Mouse (Mus musculus) forebrain, embryonic 14.5 days (tissue): ENCODE results near the gene Rassf6. TPM values are rescaled to one million over a fixed set of nuclear protein-coding genes. Genes with fewer than 3 reads are reported as not detected.
A peak's percentile ranks its signal among the peaks of the same experiment; 100 is the strongest.

Source experiments
- ATAC-seq: fragments of 200-750 bp; cut with Nextera tagmentation; 2 replicates; pipeline ENCODE4 v1.8.0; 2017; ENCODE audit warnings: mild to moderate bottlenecking, moderate library complexity
- DNase-seq: peaks from one replicate; pipeline ENCODE4 v3.0.0-alpha.2; 2015; ENCODE audit warnings: low spot score
- H3K27ac ChIP-seq: fragments of 300-500 bp; sonication (generic); 2 replicates; pipeline ENCODE4 v1.5.1; 2014; ENCODE audit warnings: low read depth, mild to moderate bottlenecking, control low read depth, low read length, moderate library complexity
- H3K27me3 ChIP-seq: fragments of 300-500 bp; sonication (generic); replicated peaks from 2 replicates; pipeline ENCODE4 v1.6.1; 2014; ENCODE audit warnings: low read length, control low read depth, mixed read lengths; ENCODE audit not compliant: control insufficient read depth, insufficient read depth
- H3K36me3 ChIP-seq: fragments of 300-500 bp; sonication (generic); 2 replicates; pipeline ENCODE4 v1.6.1; 2014; ENCODE audit warnings: low read length, control low read depth; ENCODE audit not compliant: control insufficient read depth, insufficient read depth
- H3K4me1 ChIP-seq: fragments of 300-500 bp; sonication (generic); 2 replicates; pipeline ENCODE4 v1.6.1; 2014; ENCODE audit warnings: antibody characterized with exemption, low read length, control low read depth; ENCODE audit not compliant: control insufficient read depth, insufficient read depth
- H3K4me2 ChIP-seq: fragments of 300-500 bp; sonication (generic); 2 replicates; pipeline ENCODE4 v1.6.1; 2014; ENCODE audit warnings: mild to moderate bottlenecking, control low read depth, low read length
- H3K4me3 ChIP-seq: fragments of 300-500 bp; sonication (generic); 2 replicates; pipeline ENCODE4 v1.5.1; 2014; ENCODE audit warnings: low read depth, low read length, control low read depth
- H3K9ac ChIP-seq: fragments of 300-500 bp; sonication (generic); 2 replicates; pipeline ENCODE4 v1.6.1; 2014; ENCODE audit warnings: mild to moderate bottlenecking, low read length, control low read depth, moderate library complexity
- H3K9me3 ChIP-seq: fragments of 300-500 bp; sonication (generic); replicated peaks from 2 replicates; pipeline ENCODE4 v1.6.1; 2016; ENCODE audit warnings: low read length, control low read depth, mixed read lengths; ENCODE audit not compliant: control insufficient read depth
- WGBS: fragments of 180-500 bp; shearing (Covaris S2); extraction: QIAGEN DNeasy Blood & Tissue Kit; methylation state at CpG from one replicate; pipeline ENCODE4 v1.1.7; 2014; 5-methylcytosine and 5-hydroxymethylcytosine counted together
- polyA plus RNA-seq: library from polyadenylated mRNA; unstranded; fragments of >200 nt; fragmentation: Nextera tagmentation; extraction: Ambion mirVana; gene quantifications from 2 replicates; pipeline ENCODE4 v1.2.1, GENCODE M21; 2014

The Rassf6 gene
- polyA plus RNA-seq = 0.74 and 1.1 TPM in 2 replicates

DNA sequence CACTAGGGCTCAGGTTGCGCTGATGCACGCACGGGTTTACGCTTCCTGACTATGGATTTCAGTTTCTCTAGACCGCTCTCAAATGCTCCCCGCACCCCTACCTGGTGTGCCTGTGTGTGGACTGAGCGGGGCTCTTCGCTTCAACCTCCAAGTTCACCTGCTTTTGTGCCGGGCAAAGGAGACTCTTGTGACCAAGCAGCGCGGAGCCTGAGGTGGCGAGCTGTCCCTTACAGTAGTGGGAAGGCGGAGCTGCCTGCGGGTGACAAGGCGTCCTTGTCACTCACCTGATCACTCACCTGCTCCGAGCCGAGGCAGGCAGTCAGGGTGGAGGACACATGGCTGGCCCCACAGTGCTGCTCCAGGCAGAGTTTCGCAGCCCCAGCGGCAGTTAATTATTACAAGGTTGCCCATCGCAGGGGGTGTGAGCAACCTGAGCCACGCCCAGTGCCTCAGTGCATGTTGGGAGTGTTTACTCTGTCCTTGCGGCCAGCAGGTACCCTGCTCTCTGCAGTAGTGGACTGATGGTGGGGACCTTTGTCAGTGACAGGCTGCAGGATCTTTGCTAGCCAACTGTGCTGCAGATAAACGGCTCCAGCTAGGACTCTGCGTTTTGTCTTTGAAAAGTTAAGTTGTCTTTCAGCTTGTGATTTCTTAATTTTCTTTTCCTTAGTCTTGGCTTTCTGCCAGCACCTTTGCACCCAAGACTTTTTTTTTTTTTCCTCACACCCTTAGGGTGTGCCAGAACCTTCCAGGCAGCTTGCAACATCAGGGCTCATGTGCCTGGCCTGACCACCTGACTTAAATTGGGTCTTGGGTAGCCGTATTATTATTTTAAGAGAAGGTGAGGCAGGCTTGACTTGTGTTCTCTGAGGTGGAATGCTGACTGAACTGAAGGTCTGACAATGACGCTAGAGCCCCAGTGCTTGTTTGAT, at the start of gene Rassf6:
Gene Rassf6, minus strand, starts transcription at position 372 of the 932 bp plus-strand sequence.
- no peaks in the 10 kb centered on the region for H3K9me3 ChIP-seq
- peak within 1 kb of the TSS; percentile 33 for H3K4me3 ChIP-seq
- 10% methylated on average over 26 of the region's 26 CpGs for WGBS
- peak within 1 kb of the TSS; percentile 48 for H3K9ac ChIP-seq
- peak within 1 kb of the TSS; percentile 66 for H3K4me2 ChIP-seq
- H3K36me3 ChIP-seq = no peaks in the 10 kb centered on the region
- peaks cover 8% of the 10 kb centered on the region for H3K4me1 ChIP-seq
- peak; percentile 55 for ATAC-seq
- DNase-seq = no peak
- H3K27ac ChIP-seq = no peak within 1 kb of the TSS
- H3K27me3 ChIP-seq = no peaks in the 10 kb centered on the region

DNA sequence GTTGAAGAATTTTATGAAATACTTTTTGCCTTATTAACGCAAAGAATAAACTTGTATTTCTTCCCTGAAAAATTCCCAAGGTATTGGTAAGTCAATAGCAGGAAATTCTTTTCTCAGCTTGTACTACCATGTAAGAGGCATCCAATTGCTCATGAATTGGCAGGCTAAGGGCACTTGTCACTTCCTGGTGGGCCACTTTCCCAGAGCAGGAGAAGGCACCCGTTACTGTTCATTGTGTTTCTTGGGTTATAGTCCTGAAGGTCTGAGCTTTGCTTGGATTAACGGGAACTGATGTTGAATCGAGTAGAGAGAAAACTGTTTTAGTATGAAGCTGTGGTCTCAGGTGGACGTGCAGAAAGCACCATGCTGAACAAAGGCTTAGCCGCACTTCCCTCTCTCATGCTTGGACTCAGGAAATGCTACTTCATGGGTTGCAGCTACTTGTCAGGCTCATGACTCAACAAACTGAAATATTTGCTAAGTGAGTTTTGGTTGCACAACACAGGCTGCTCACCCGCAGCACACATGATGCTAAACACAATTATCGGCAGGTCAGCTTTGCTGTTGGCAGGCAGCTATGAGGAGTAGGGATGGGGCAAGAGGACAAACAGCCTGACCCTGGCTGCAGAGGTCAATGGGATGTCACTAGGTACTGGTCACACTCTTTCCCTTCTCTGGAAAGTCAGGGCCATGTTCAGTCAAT, 49.1 kb upstream of the Rassf6 start:
- WGBS = 91% methylated on average over 8 of the region's 8 CpGs
- H3K9ac ChIP-seq = no peak overlapping the region
- no peak overlapping the region for H3K27ac ChIP-seq
- ATAC-seq (no peak), DNase-seq (no peak)
- no peaks in the 10 kb centered on the region for H3K4me1 ChIP-seq
- H3K4me2 ChIP-seq = no peak overlapping the region
- H3K9me3 ChIP-seq = no peaks in the 10 kb centered on the region
- no peaks in the 10 kb centered on the region for H3K36me3 ChIP-seq
- no peak overlapping the region for H3K4me3 ChIP-seq
- no peaks in the 10 kb centered on the region for H3K27me3 ChIP-seq

DNA sequence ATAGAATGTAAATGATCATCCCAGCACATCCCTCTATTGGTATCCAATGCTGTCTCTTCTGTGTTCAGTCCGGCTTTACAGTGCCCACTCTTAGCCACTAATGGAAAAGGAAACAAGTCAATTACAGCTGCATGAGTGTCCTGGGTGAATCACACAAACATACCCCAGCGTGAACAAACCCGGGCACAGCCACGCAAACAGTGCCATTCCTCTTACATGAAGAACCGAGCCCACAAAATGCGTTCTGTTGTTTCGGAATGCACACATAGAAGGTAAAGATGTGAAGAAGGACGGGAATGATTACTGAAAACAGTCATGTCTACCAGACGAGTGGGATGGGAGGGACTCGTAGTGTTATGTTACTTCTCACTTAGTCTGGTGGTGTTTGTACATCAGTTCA, 47.5 kb upstream of the Rassf6 start:
- no peak overlapping the region for H3K27ac ChIP-seq
- no peaks in the 10 kb centered on the region for H3K27me3 ChIP-seq
- ATAC-seq (no peak), DNase-seq (no peak)
- WGBS = 94% methylated on average over 10 of the region's 10 CpGs
- H3K9me3 ChIP-seq = no peaks in the 10 kb centered on the region
- no peak overlapping the region for H3K4me2 ChIP-seq
- no peaks in the 10 kb centered on the region for H3K4me1 ChIP-seq
- no peaks in the 10 kb centered on the region for H3K36me3 ChIP-seq
- H3K4me3 ChIP-seq = no peak overlapping the region
- H3K9ac ChIP-seq = no peak overlapping the region

DNA sequence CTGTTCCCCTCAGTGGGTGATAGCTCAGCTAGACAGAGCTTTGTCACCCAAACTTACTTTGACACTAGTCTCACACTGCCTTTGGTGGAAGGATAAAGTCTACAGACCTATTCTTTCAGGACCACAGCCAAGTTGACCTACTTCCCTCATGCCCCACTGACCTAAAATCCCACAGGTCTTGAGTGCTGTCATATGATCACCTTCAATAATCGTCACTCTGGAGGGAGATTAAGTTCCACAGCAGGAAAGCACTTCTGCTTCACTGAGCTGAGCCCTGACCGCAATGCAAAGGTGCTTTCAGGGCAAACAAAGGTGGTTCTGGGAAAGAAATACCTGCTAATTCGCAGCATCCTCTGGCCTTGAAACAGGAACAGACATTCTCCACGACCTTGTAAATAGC, 44.5 kb upstream of the Rassf6 start:
- Histone ChIP-seq H3K36me3 (no peaks in the 10 kb centered on the region), H3K27ac (no peak overlapping the region), H3K27me3 (no peaks in the 10 kb centered on the region), H3K4me1 (no peaks in the 10 kb centered on the region), H3K4me2 (no peak overlapping the region), H3K9ac (no peak overlapping the region), H3K9me3 (no peaks in the 10 kb centered on the region), H3K4me3 (no peak overlapping the region)
- 37% methylated on average over 4 of the region's 4 CpGs for WGBS
- ATAC-seq (no peak), DNase-seq (no peak)

DNA sequence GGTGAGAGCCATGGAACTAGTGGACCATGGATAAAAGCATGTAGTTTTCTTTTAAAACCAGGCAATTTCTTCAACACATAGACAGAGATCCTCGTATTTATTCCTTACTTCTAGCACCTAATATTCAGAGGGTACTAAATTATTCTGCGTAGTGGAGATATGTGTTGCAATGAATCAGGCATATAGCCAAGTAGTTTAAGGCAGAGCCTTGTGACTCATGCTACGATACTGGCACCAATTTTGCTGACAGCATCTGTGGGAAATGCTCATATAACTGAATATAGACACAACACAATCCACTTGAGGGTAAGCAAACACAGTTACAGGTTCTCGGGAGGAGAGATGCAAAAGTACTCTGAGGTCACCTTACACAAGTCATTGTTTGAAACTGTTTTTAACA, 41.4 kb upstream of the Rassf6 start:
- no peak for DNase-seq
- Histone ChIP-seq H3K4me3 (no peak overlapping the region), H3K9ac (no peak overlapping the region), H3K4me2 (no peak overlapping the region), H3K36me3 (no peaks in the 10 kb centered on the region), H3K27ac (no peak overlapping the region), H3K9me3 (no peaks in the 10 kb centered on the region), H3K27me3 (no peaks in the 10 kb centered on the region), H3K4me1 (no peaks in the 10 kb centered on the region)
- 89% methylated on average over 4 of the region's 4 CpGs for WGBS
- ATAC-seq = no peak

DNA sequence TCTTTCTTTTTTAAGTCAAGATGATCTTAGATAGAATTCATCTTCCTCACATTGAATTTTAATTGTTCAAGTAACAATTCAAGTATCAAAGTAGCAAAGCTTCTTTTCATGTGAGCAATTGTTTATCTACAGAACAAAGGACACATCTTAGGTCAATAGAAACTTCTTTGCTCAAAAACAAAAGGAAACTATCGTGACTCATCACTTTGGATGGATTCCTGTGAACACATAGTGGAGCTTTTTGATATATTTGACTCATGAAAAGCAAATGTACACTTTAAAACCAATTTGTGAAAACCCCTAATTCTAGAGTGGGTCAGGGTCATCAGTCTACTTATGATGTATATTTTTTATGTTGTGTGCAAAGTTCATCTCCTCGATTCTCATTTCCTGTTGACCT, 37.1 kb upstream of the Rassf6 start:
- H3K4me1 ChIP-seq = no peaks in the 10 kb centered on the region
- WGBS = 85% methylated on average over 2 of the region's 2 CpGs
- DNase-seq (no peak), ATAC-seq (no peak)
- no peaks in the 10 kb centered on the region for H3K9me3 ChIP-seq
- H3K4me3 ChIP-seq = no peak overlapping the region
- no peak overlapping the region for H3K9ac ChIP-seq
- H3K27ac ChIP-seq = no peak overlapping the region
- no peak overlapping the region for H3K4me2 ChIP-seq
- no peaks in the 10 kb centered on the region for H3K27me3 ChIP-seq
- no peaks in the 10 kb centered on the region for H3K36me3 ChIP-seq

DNA sequence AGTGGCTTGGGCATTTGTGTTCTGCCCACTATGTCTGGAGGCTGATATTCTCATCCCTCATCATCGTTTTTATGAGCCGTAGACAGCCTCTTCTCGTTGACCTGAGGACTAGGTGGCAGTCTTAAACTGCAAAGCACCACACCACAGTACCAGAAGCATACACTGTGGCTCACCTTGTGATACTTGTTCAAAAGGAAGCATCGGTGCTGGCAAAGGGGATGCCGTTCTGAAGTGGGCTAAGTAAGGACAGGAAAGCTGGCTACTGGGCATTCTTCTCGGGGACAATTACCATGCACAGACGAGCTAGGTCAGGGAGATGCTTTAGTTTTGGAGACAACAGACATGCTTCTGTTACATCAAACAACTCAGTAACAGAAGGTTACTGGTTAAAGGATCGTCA, 21.4 kb upstream of the Rassf6 start:
- DNase-seq = no peak
- Histone ChIP-seq H3K4me1 (no peaks in the 10 kb centered on the region), H3K4me2 (no peak overlapping the region), H3K27me3 (no peaks in the 10 kb centered on the region), H3K36me3 (no peaks in the 10 kb centered on the region), H3K4me3 (no peak overlapping the region), H3K27ac (no peak overlapping the region), H3K9ac (no peak overlapping the region), H3K9me3 (no peaks in the 10 kb centered on the region)
- WGBS = 73% methylated on average over 8 of the region's 8 CpGs
- ATAC-seq = peak; percentile 34; the same call in 1 of the 2 replicates

DNA sequence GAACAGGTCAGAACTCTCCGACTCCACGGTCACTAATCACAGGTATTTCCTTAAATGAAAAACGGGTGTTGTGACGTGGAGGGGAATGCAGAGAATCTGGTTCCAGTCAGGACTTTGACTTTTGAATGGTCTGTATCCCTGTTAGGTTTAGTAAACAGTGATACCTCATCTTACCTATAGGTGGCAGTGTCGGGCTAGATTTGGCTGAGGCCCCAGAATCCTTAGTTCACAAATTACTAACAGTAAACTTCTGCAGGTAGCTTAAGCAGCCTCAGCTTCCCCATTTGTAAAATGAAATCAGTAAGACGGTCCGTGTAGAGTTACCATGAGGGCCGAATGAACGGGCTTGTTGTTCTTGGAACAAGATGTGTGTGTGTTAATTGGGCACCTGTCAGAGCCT, 21.0 kb upstream of the Rassf6 start:
- Histone ChIP-seq H3K36me3 (no peaks in the 10 kb centered on the region), H3K27me3 (no peaks in the 10 kb centered on the region), H3K9ac (no peak overlapping the region), H3K4me2 (no peak overlapping the region), H3K4me1 (no peaks in the 10 kb centered on the region), H3K27ac (no peak overlapping the region), H3K9me3 (no peaks in the 10 kb centered on the region), H3K4me3 (no peak overlapping the region)
- peak; percentile 72 for DNase-seq
- WGBS = 23% methylated on average over 9 of the region's 9 CpGs
- ATAC-seq = peak; percentile 70

DNA sequence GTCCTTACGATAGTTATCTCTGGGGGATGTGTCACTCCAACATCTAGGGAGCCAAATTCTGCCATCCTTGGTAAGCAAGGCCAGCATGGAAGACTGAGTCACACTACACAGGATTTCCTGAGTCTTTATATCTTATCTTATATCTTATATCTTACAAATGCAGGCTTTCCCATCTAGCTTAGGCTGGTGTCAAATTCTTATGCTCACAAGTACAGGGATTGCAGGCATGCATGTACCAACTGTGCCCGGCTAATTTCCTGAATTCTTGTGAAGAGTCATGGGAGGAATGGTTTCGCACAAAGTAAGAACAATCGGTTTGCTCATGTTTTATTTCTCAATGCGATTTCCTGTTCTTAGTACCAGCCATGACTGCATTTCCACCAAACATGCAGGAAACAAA, 20.0 kb upstream of the Rassf6 start:
- H3K9me3 ChIP-seq = no peaks in the 10 kb centered on the region
- H3K4me2 ChIP-seq = no peak overlapping the region
- no peak for ATAC-seq
- H3K27ac ChIP-seq = no peak overlapping the region
- no peaks in the 10 kb centered on the region for H3K4me1 ChIP-seq
- no peaks in the 10 kb centered on the region for H3K27me3 ChIP-seq
- DNase-seq = no peak
- 89% methylated on average over 5 of the region's 5 CpGs for WGBS
- no peak overlapping the region for H3K4me3 ChIP-seq
- no peaks in the 10 kb centered on the region for H3K36me3 ChIP-seq
- no peak overlapping the region for H3K9ac ChIP-seq
